Mouse (Mus musculus) urinary bladder, postnatal 36 days (tissue): ENCODE measurements at regions not wholly inside any gene's neighbourhood (a gene's known extent, or its start where the extent isn't known, plus 50 kb on each side); places are given as distances from the start of the nearest gene placed in this dataset.

Source experiments
- DNase-seq, 2 experiments: peaks; one replicate each; pipeline ENCODE4 v3.0.0; 2022; ENCODE audit warnings: low spot score in 2 of 2, mixed read lengths in 1 of 2

GRCm38 (mm10) chr3:78412669-78413419, 873.5 kb downstream of the Rapgef2 start:
- DNase-seq = peak in 1 of 2 experiments; percentile 1

- no peak for DNase-seq
Observed at GRCm38 (mm10) chr3:78411395-78411794, 874.9 kb downstream of the Rapgef2 start.

GRCm38 (mm10) chr3:78409237-78409636, 877.1 kb downstream of the Rapgef2 start:
- DNase-seq = no peak

GRCm38 (mm10) chr3:78405760-78406467, 880.4 kb downstream of the Rapgef2 start:
- no peak for DNase-seq

GRCm38 (mm10) chr3:78358377-78358776, 927.9 kb downstream of the Rapgef2 start:
- DNase-seq = no peak

- no peak for DNase-seq
Observed at GRCm38 (mm10) chr3:78339891-78340290, 946.4 kb downstream of the Rapgef2 start.

- no peak for DNase-seq
Observed at GRCm38 (mm10) chr3:78311630-78312406, 974.5 kb downstream of the Rapgef2 start.

- DNase-seq = no peak
Observed at GRCm38 (mm10) chr3:78300506-78300905, 985.8 kb downstream of the Rapgef2 start.

- no peak for DNase-seq
Observed at GRCm38 (mm10) chr3:78291894-78292293, 994.4 kb downstream of the Rapgef2 start.

- DNase-seq = no peak
Observed at GRCm38 (mm10) chr3:78284071-78284470, 1002.2 kb downstream of the Rapgef2 start.

- DNase-seq = no peak
Observed at GRCm38 (mm10) chr3:78236920-78237319, 1049.4 kb downstream of the Rapgef2 start.

- no peak for DNase-seq
Observed at GRCm38 (mm10) chr3:78209729-78210128, 1076.6 kb downstream of the Rapgef2 start.

- no peak for DNase-seq
Observed at GRCm38 (mm10) chr3:78162601-78163000, 1123.7 kb downstream of the Rapgef2 start.

GRCm38 (mm10) chr3:78158450-78158849, 1127.9 kb downstream of the Rapgef2 start:
- DNase-seq = no peak
